Mouse (Mus musculus): Measurements from ENCODE around the gene Primpol.

DNA sequence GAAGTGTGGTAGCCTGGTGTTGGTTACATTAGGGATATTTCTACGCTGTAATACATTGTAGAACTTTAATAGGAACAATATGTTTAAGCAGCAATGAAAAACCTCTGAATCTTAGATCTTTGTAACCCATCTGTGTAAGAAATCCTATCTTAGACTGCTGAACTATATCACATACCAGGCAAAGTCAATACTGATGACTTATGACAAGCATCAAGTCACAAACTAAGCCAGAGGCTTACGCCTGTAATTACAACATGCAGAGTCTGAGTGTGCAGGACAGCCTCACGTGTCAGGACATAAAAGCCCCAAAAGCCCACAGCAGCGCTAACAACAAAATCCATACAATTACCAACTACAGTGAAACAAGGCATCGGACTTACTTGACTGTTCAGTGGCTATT is 13.4 kb downstream of the Primpol start:
- TF ChIP-seq FLI1 (IDR thresholded peaks at IDR 0.05; ENCODE audit: low read length) (no peak), GATA1 (IDR thresholded peaks at IDR 0.05; ENCODE audit: borderline replicate concordance, low read length) (no peak)

Measured in megakaryocyte, embryonic 14.5 days (primary cell).